13 mouse cellular contexts compared by ENCODE assay signal in genomic region chr9:96618448-96619176, GRCm38 (mm10).
"Had no signal": no experiment of that assay in that cellular context is flagged by ENCODE, and none has a peak within 500 bp of the region (broad histone marks: within the 10 kb centered on the region; RNA-seq: fewer than 3 reads in every experiment).

No protein-coding gene starts in this region.

- H3K4me1 ChIP-seq: kidney, embryonic 15.5 days; limb, embryonic 15.5 days; midbrain, embryonic 13.5 days; stomach, embryonic 15.5 days had no signal

- H3K27me3 ChIP-seq: kidney, embryonic 15.5 days; limb, embryonic 15.5 days; liver, embryonic 13.5 days; midbrain, embryonic 13.5 days; stomach, embryonic 15.5 days had no signal

- H3K4me3 ChIP-seq: kidney, embryonic 15.5 days; left cerebral cortex, adult 2 months; limb, embryonic 15.5 days; liver, embryonic 13.5 days; midbrain, embryonic 13.5 days; stomach, embryonic 15.5 days had no signal

- H3K9ac ChIP-seq: kidney, embryonic 15.5 days; limb, embryonic 15.5 days; liver, embryonic 13.5 days; midbrain, embryonic 13.5 days; stomach, embryonic 15.5 days had no signal

- H3K4me2 ChIP-seq: kidney, embryonic 15.5 days; limb, embryonic 15.5 days; liver, embryonic 13.5 days; midbrain, embryonic 13.5 days; stomach, embryonic 15.5 days had no signal

- H3K9me3 ChIP-seq: kidney, embryonic 15.5 days; limb, embryonic 15.5 days; liver, embryonic 13.5 days; midbrain, embryonic 13.5 days; stomach, embryonic 15.5 days had no signal

- H3K27ac ChIP-seq: kidney, embryonic 15.5 days; left cerebral cortex, adult 2 months; limb, embryonic 15.5 days; liver, embryonic 13.5 days; midbrain, embryonic 13.5 days; stomach, embryonic 15.5 days had no signal

- DNase-seq: kidney, adult 18-20 months; kidney, postnatal 14 days; liver, embryonic 13.5 days; lung, adult 18-20 months; lung, postnatal 4 days; right cerebral cortex, postnatal 4 days; spleen, adult 18-20 months; thymus, postnatal 36 days had no signal

- ATAC-seq: midbrain, embryonic 13.5 days had no signal

- H3K36me3 ChIP-seq: kidney, embryonic 15.5 days; limb, embryonic 15.5 days; liver, embryonic 13.5 days; midbrain, embryonic 13.5 days; stomach, embryonic 15.5 days had no signal
